Mouse (Mus musculus): ENCODE results near the gene Ccl6. TPM values are rescaled to one million over a fixed set of nuclear protein-coding genes. Genes with fewer than 3 reads are reported as not detected.

Ccl6 gene
- polyA plus RNA-seq, 1 experiment = 10.4 TPM

DNA sequence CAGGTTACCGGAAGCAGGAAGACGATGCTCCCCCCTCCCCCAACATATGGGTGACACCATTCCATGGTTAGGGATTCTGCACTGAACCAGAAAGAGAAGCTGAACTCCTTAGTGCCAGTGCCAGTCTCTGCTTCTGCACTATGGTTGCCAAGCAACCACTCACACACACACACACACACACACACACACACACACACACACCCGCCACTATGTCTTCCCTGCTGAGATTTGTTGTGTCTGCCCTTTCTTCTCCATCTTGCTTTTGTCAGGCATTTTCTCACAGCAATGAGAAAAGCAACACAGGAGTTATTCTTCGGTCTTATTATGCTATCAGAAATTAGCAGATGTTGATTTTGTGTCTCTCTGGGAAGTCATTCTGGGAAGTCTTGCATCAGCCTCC, 41.5 kb upstream of the Ccl6 start:
- H3K36me3 ChIP-seq (ENCODE audit: control insufficient read depth, insufficient read depth, low read length) = no peaks in the 10 kb centered on the region
- WGBS = 83% methylated on average over 4 of the region's 4 CpGs
- H3K27me3 ChIP-seq (ENCODE audit: control insufficient read depth, insufficient read depth, low read length) = no peaks in the 10 kb centered on the region
- TF ChIP-seq CTCF (IDR thresholded peaks at IDR 0.05; ENCODE audit: borderline replicate concordance, control insufficient read depth, extremely low read depth, insufficient read depth, low read length, poor library complexity) = no peak
- no peak for TF ChIP-seq POLR2A (IDR thresholded peaks at IDR 0.05; ENCODE audit: control insufficient read depth, extremely low read depth, insufficient read depth, low read length, poor library complexity)
- H3K4me3 ChIP-seq (ENCODE audit: control insufficient read depth, insufficient read depth, low read length) = no peak overlapping the region
- H3K4me1 ChIP-seq (replicated peaks; ENCODE audit: control insufficient read depth, insufficient read depth, low read length) = peaks cover 8% of the 10 kb centered on the region
- no peak for DNase-seq
- H3K27ac ChIP-seq (ENCODE audit: control insufficient read depth, insufficient read depth, low read length) = no peak overlapping the region

DNA sequence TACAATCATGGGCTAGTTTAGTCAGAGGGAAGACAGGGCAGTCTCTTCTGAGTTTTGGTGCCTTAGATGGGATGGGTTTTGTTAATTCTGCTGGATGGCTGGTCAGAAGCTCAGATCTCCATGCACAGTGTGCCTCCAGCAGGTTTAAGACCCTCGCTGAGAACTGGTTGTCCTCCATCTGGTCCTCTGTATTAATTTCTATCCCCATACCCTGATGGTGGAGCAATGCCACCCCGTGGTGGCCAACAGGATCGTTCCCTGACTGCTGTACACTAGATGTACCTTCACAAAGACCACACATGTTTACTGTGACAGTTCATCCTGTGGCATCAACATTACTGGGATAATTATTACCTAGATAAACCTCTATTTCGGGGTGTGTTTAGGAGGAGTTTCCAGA, 39.9 kb upstream of the Ccl6 start:
- TF ChIP-seq POLR2A (IDR thresholded peaks at IDR 0.05; ENCODE audit: control insufficient read depth, extremely low read depth, insufficient read depth, low read length, poor library complexity) = no peak
- no peak for TF ChIP-seq CTCF (IDR thresholded peaks at IDR 0.05; ENCODE audit: borderline replicate concordance, control insufficient read depth, extremely low read depth, insufficient read depth, low read length, poor library complexity)
- H3K27ac ChIP-seq (ENCODE audit: control insufficient read depth, insufficient read depth, low read length) = no peak overlapping the region
- no peaks in the 10 kb centered on the region for H3K36me3 ChIP-seq (ENCODE audit: control insufficient read depth, insufficient read depth, low read length)
- no peak for DNase-seq
- H3K4me1 ChIP-seq (replicated peaks; ENCODE audit: control insufficient read depth, insufficient read depth, low read length) = 0 out of 2 replicates have a peak, but pooled peaks cover 2% of the 10 kb centered on the region
- no peak overlapping the region for H3K4me3 ChIP-seq (ENCODE audit: control insufficient read depth, insufficient read depth, low read length)
- WGBS = 51% methylated on average over 4 of the region's 4 CpGs
- no peaks in the 10 kb centered on the region for H3K27me3 ChIP-seq (ENCODE audit: control insufficient read depth, insufficient read depth, low read length)

DNA sequence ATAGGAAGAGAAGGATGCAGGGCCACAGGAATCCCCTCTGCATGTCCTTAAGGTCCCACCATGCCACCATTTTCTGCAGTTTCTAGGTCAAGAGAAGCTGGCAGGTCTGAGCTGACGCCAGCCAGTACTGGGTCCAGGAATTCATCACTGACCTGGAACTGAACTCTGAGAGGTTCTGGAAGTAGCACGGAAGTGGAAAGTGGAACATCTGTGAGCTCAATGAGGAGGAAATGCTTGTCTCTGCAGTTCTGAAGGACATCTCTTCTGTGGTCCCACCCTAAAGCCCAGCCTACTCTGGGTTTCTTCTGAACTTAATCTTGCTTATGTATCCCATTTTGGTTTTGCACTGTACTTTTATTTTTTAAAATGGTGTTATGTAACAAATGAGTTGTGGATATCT, 38.2 kb upstream of the Ccl6 start:
- no peak for DNase-seq
- no peak overlapping the region for H3K4me3 ChIP-seq (ENCODE audit: control insufficient read depth, insufficient read depth, low read length)
- WGBS = 77% methylated on average over 2 of the region's 2 CpGs
- H3K4me1 ChIP-seq (replicated peaks; ENCODE audit: control insufficient read depth, insufficient read depth, low read length) = 0 out of 2 replicates have a peak, but pooled peaks cover 2% of the 10 kb centered on the region
- no peak for TF ChIP-seq POLR2A (IDR thresholded peaks at IDR 0.05; ENCODE audit: control insufficient read depth, extremely low read depth, insufficient read depth, low read length, poor library complexity)
- TF ChIP-seq CTCF (IDR thresholded peaks at IDR 0.05; ENCODE audit: borderline replicate concordance, control insufficient read depth, extremely low read depth, insufficient read depth, low read length, poor library complexity) = no peak
- H3K36me3 ChIP-seq (ENCODE audit: control insufficient read depth, insufficient read depth, low read length) = no peaks in the 10 kb centered on the region
- H3K27ac ChIP-seq (ENCODE audit: control insufficient read depth, insufficient read depth, low read length) = no peak overlapping the region
- H3K27me3 ChIP-seq (ENCODE audit: control insufficient read depth, insufficient read depth, low read length) = no peaks in the 10 kb centered on the region

GRCm38 (mm10) chr11:83630630-83631029, 37.7 kb upstream of the Ccl6 start:
- Histone ChIP-seq H3K27ac (ENCODE audit: control insufficient read depth, insufficient read depth, low read length) (no peak overlapping the region), H3K4me1 (replicated peaks; ENCODE audit: control insufficient read depth, insufficient read depth, low read length) (0 out of 2 replicates have a peak, but pooled peaks cover 2% of the 10 kb centered on the region), H3K4me3 (ENCODE audit: control insufficient read depth, insufficient read depth, low read length) (no peak overlapping the region), H3K36me3 (ENCODE audit: control insufficient read depth, insufficient read depth, low read length) (no peaks in the 10 kb centered on the region), H3K27me3 (ENCODE audit: control insufficient read depth, insufficient read depth, low read length) (no peaks in the 10 kb centered on the region)
- WGBS = 100% methylated on average over 1 of the region's 1 CpGs
- no peak for TF ChIP-seq CTCF (IDR thresholded peaks at IDR 0.05; ENCODE audit: borderline replicate concordance, control insufficient read depth, extremely low read depth, insufficient read depth, low read length, poor library complexity)
- no peak for TF ChIP-seq POLR2A (IDR thresholded peaks at IDR 0.05; ENCODE audit: control insufficient read depth, extremely low read depth, insufficient read depth, low read length, poor library complexity)
- DNase-seq = no peak

- no peak overlapping the region for H3K4me3 ChIP-seq (ENCODE audit: control insufficient read depth, insufficient read depth, low read length)
- WGBS = 90% methylated on average over 9 of the region's 9 CpGs
- no peaks in the 10 kb centered on the region for H3K36me3 ChIP-seq (ENCODE audit: control insufficient read depth, insufficient read depth, low read length)
- H3K4me1 ChIP-seq (replicated peaks; ENCODE audit: control insufficient read depth, insufficient read depth, low read length) = no peaks in the 10 kb centered on the region
- no peak for DNase-seq
- H3K27ac ChIP-seq (ENCODE audit: control insufficient read depth, insufficient read depth, low read length) = no peak overlapping the region
- H3K27me3 ChIP-seq (ENCODE audit: control insufficient read depth, insufficient read depth, low read length) = no peaks in the 10 kb centered on the region
- no peak for TF ChIP-seq CTCF (IDR thresholded peaks at IDR 0.05; ENCODE audit: borderline replicate concordance, control insufficient read depth, extremely low read depth, insufficient read depth, low read length, poor library complexity)
- no peak for TF ChIP-seq POLR2A (IDR thresholded peaks at IDR 0.05; ENCODE audit: control insufficient read depth, extremely low read depth, insufficient read depth, low read length, poor library complexity)
These were observed 35.9 kb upstream of the Ccl6 start for GRCm38 (mm10) chr11:83628808-83629207.

DNA sequence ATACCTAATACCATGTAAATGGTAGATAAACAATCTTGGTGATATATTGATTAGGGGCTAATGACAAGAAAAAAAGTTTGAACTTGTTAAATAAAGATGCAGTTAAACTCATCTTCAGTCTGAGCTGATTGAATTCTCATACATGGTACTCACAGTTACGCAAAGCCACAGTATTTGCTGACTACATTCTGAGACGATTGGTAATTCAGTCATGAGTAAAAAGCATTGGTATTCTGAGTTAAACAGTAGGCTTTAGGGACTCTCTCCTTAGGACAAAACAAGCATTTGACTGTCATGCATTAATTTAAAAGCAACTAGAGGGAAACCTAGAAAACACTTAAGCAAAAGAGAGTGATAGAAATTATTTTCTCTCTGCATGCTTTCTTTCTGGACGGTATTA, 30.7 kb upstream of the Ccl6 start:
- no peak for TF ChIP-seq CTCF (IDR thresholded peaks at IDR 0.05; ENCODE audit: borderline replicate concordance, control insufficient read depth, extremely low read depth, insufficient read depth, low read length, poor library complexity)
- 97% methylated on average over 3 of the region's 3 CpGs for WGBS
- DNase-seq = no peak
- Histone ChIP-seq H3K36me3 (ENCODE audit: control insufficient read depth, insufficient read depth, low read length) (no peaks in the 10 kb centered on the region), H3K27ac (ENCODE audit: control insufficient read depth, insufficient read depth, low read length) (no peak overlapping the region), H3K4me3 (ENCODE audit: control insufficient read depth, insufficient read depth, low read length) (no peak overlapping the region), H3K4me1 (replicated peaks; ENCODE audit: control insufficient read depth, insufficient read depth, low read length) (no peaks in the 10 kb centered on the region), H3K27me3 (ENCODE audit: control insufficient read depth, insufficient read depth, low read length) (no peaks in the 10 kb centered on the region)

GRCm38 (mm10) chr11:83619037-83619436, 26.1 kb upstream of the Ccl6 start:
- H3K27me3 ChIP-seq (ENCODE audit: control insufficient read depth, insufficient read depth, low read length) = no peaks in the 10 kb centered on the region
- H3K27ac ChIP-seq (ENCODE audit: control insufficient read depth, insufficient read depth, low read length) = no peak overlapping the region
- 70% methylated on average over 1 of the region's 1 CpGs for WGBS
- DNase-seq = no peak
- no peak for TF ChIP-seq POLR2A (IDR thresholded peaks at IDR 0.05; ENCODE audit: control insufficient read depth, extremely low read depth, insufficient read depth, low read length, poor library complexity)
- TF ChIP-seq CTCF (IDR thresholded peaks at IDR 0.05; ENCODE audit: borderline replicate concordance, control insufficient read depth, extremely low read depth, insufficient read depth, low read length, poor library complexity) = no peak
- H3K4me1 ChIP-seq (replicated peaks; ENCODE audit: control insufficient read depth, insufficient read depth, low read length) = no peaks in the 10 kb centered on the region
- no peak overlapping the region for H3K4me3 ChIP-seq (ENCODE audit: control insufficient read depth, insufficient read depth, low read length)
- H3K36me3 ChIP-seq (ENCODE audit: control insufficient read depth, insufficient read depth, low read length) = no peaks in the 10 kb centered on the region
